Mouse (Mus musculus) kidney, adult 2 months (tissue): ENCODE measurements around the gene Tnnt1.

Experiments used
- CTCF ChIP-seq: fragments of 200-500 bp; conservative IDR thresholded peaks from 2 replicates; pipeline ENCODE4 v1.5.1; 2011; ENCODE audit warnings: low read depth, mild to moderate bottlenecking, control low read depth, low read length, moderate library complexity, mixed read lengths; ENCODE audit not compliant: insufficient read depth, insufficient read length
- POLR2A ChIP-seq: fragments of 200-500 bp; IDR thresholded peaks from one replicate; pipeline ENCODE4 v1.6.1; 2011; ENCODE audit warnings: low read depth, low read length, control low read depth

DNA sequence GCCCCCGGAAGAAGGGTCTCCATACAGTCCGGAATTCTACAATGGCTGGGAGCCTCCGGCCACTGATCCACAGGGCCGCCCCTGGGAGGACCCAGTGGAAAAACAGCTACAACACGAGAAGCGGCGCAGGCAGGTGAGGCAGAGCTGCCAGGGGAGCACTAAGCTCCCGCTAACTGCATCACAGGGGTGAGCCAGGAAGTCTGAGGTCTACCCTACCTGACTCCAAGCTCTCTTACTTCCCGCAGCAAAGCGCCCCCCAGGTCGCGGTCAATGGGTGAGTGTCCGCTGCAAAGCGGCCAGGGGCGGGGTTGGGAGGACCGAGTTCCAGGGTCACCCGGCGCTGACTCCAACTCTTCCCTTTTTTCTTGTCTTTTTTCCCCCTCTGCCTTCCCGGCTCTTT is 42.2 kb downstream of the Tnnt1 start:
- no peak for TF ChIP-seq CTCF
- TF ChIP-seq POLR2A, result no peak
